11 mouse cellular contexts compared by ENCODE assay signal in the genomic region with DNA sequence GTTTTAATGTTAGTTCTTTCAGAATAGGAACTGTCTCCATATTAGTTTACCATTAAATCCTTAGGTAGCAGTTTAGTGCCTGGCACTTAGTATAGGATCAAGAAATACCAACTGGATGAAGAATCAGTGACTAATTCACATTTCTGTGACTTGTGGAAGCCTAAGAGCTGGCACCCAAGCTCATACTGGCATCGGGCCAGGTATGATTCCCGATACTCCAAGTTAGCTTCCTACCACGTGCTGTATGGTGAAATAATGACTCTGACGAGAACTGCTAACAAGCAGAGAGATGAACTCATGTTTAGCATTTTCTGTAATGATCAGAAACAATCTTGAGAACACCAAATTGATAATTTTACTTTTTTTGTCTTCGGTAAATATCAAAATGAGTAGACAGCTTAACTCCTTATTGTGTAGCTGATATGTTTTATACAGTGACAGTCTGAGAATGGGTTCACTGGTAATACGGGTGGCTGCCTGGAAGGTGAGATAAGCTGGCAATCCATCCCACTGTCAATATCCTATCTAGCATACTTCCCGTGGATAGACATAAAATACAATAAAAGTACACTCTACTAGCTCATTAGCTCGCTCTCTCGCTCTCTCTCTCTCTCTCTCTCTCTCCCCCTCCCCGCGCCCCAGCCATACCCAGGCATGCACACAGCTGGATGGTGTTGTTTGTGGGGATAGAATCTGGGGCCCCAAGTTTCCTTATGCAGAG. TPM values are rescaled to one million over a fixed set of nuclear protein-coding genes. Genes with fewer than 3 reads are reported as not detected.
DNase-seq lines count a peak whose midpoint lies in the region; ATAC-seq lines count a peak whose summit lies in the region.
"Had no signal": no experiment of that assay in that cellular context is flagged by ENCODE, and none has a peak within 500 bp of the region (broad histone marks: within the 10 kb centered on the region; RNA-seq: fewer than 3 reads in every experiment).

No protein-coding gene starts in this region.

- no peak overlapping the region for H3K4me2 ChIP-seq in embryonic facial prominence, embryonic 14.5 days (ENCODE audit: low read depth, low read length)
- no peak overlapping the region for H3K4me2 ChIP-seq in liver, embryonic 11.5 days
- H3K4me2 ChIP-seq: heart, embryonic 11.5 days; hindbrain, embryonic 14.5 days had no signal

- no peak overlapping the region for H3K27ac ChIP-seq in embryonic facial prominence, embryonic 14.5 days (replicated peaks; ENCODE audit: low read depth, low read length)
- H3K27ac ChIP-seq in embryonic facial prominence, embryonic 10.5 days (replicated peaks) = no peak overlapping the region
- no peak overlapping the region for H3K27ac ChIP-seq in liver, embryonic 11.5 days (ENCODE audit: low read depth, low read length)
- H3K27ac ChIP-seq: hindbrain, embryonic 14.5 days had no signal

- H3K9me3 ChIP-seq in embryonic facial prominence, embryonic 14.5 days (ENCODE audit: control insufficient read depth, low read length) = no peaks in the 10 kb centered on the region
- H3K9me3 ChIP-seq in embryonic facial prominence, embryonic 10.5 days = no peaks in the 10 kb centered on the region
- no peaks in the 10 kb centered on the region for H3K9me3 ChIP-seq in liver, embryonic 11.5 days (ENCODE audit: control insufficient read depth, low read length)

- ATAC-seq in embryonic facial prominence, embryonic 14.5 days (ENCODE audit: low read depth) = no peak
- peak; percentile 70 for ATAC-seq in liver, embryonic 11.5 days (replicated peaks; ENCODE audit: low FRiP score)
- no peak for ATAC-seq in monocyte, adult 5-6 weeks (replicated peaks; ENCODE audit: insufficient number of reproducible peaks, low FRiP score, low TSS enrichment, poor library complexity, severe bottlenecking)

- no peaks in the 10 kb centered on the region for H3K27me3 ChIP-seq in embryonic facial prominence, embryonic 14.5 days (replicated peaks; ENCODE audit: control insufficient read depth, insufficient read depth, low read length)
- H3K27me3 ChIP-seq in embryonic facial prominence, embryonic 10.5 days (replicated peaks; ENCODE audit: low read depth, poor library complexity, severe bottlenecking) = no peaks in the 10 kb centered on the region
- no peaks in the 10 kb centered on the region for H3K27me3 ChIP-seq in liver, embryonic 11.5 days (replicated peaks; ENCODE audit: control insufficient read depth, insufficient read depth, low read length)

- H3K9ac ChIP-seq in embryonic facial prominence, embryonic 14.5 days (ENCODE audit: low read depth, low read length) = no peak overlapping the region
- H3K9ac ChIP-seq in liver, embryonic 11.5 days (ENCODE audit: low read depth, low read length) = no peak overlapping the region
- H3K9ac ChIP-seq: hindbrain, embryonic 14.5 days had no signal

- peak; percentile 41 for DNase-seq in embryonic facial prominence, embryonic 14.5 days (ENCODE audit: low spot score)
- DNase-seq in embryonic facial prominence, embryonic 10.5 days (ENCODE audit: low spot score) = no peak
- DNase-seq in 3134 (ENCODE audit: extremely low read depth, insufficient read length, low spot score) (peak; percentile 61), adipocyte (ENCODE audit: low spot score) (peak; percentile 93)
- DNase-seq in liver, embryonic 11.5 days (ENCODE audit: low spot score) = no peak
- no peak for DNase-seq in frontal cortex, postnatal 14 days (ENCODE audit: low spot score in 2 of 2)
- DNase-seq in right cerebral cortex, postnatal 36 days (ENCODE audit: low spot score in 2 of 2) = no peak

- 80% methylated on average over 11 of the region's 11 CpGs for WGBS in embryonic facial prominence, embryonic 14.5 days
- WGBS in embryonic facial prominence, embryonic 10.5 days = 91% methylated on average over 11 of the region's 11 CpGs
- 73% methylated on average over 11 of the region's 11 CpGs for WGBS in liver, embryonic 11.5 days

- no peak overlapping the region for H3K4me3 ChIP-seq in embryonic facial prominence, embryonic 14.5 days (ENCODE audit: low read depth, low read length)
- no peak overlapping the region for H3K4me3 ChIP-seq in embryonic facial prominence, embryonic 10.5 days
- no peak overlapping the region for H3K4me3 ChIP-seq in liver, embryonic 11.5 days (ENCODE audit: low read depth, low read length)
- H3K4me3 ChIP-seq: megakaryocyte, embryonic 14.5 days had no signal

- H3K36me3 ChIP-seq in embryonic facial prominence, embryonic 14.5 days (ENCODE audit: control insufficient read depth, insufficient read depth, low read length) = no peaks in the 10 kb centered on the region
- no peaks in the 10 kb centered on the region for H3K36me3 ChIP-seq in embryonic facial prominence, embryonic 10.5 days (replicated peaks)
- H3K36me3 ChIP-seq in liver, embryonic 11.5 days (ENCODE audit: control insufficient read depth, insufficient read depth, low read length) = no peaks in the 10 kb centered on the region

- no peaks in the 10 kb centered on the region for H3K4me1 ChIP-seq in embryonic facial prominence, embryonic 14.5 days (ENCODE audit: control insufficient read depth, insufficient read depth, low read length)
- no peaks in the 10 kb centered on the region for H3K4me1 ChIP-seq in embryonic facial prominence, embryonic 10.5 days
- peaks cover 20% of the 10 kb centered on the region for H3K4me1 ChIP-seq in liver, embryonic 11.5 days (replicated peaks; ENCODE audit: control insufficient read depth, insufficient read depth, low read length)
- H3K4me1 ChIP-seq: megakaryocyte, embryonic 14.5 days had no signal

RNA-seq across cellular contexts. Expression of gene Ap1ar, which starts 10.9 kb away (rescaled TPM):
- polyA plus RNA-seq in embryonic facial prominence, embryonic 14.5 days (2014; fragmentation: Nextera tagmentation; extraction: Ambion mirVana) = 36.2 and 40.9 TPM in 2 replicates
- polyA plus RNA-seq in embryonic facial prominence, embryonic 10.5 days (2016; fragmentation: Nextera tagmentation; extraction: Ambion mirVana) = 60.6 and 64.6 TPM in 2 replicates
- polyA plus RNA-seq in liver, embryonic 11.5 days (2014; fragmentation: Nextera tagmentation; extraction: Ambion mirVana) = 55.7 and 55.8 TPM in 2 replicates
- total RNA-seq in monocyte, adult 5-6 weeks (2017) = 41.8 to 59.6 TPM (median 48.1 TPM) in 3 replicates

RNA-seq across cellular contexts. Expression of gene Fam241a, which starts 47.9 kb away (rescaled TPM):
- polyA plus RNA-seq in embryonic facial prominence, embryonic 14.5 days (2014; fragmentation: Nextera tagmentation; extraction: Ambion mirVana) = 9.9 and 10.1 TPM in 2 replicates
- 2.7 and 3.9 TPM in 2 replicates for polyA plus RNA-seq in embryonic facial prominence, embryonic 10.5 days (2016; fragmentation: Nextera tagmentation; extraction: Ambion mirVana)
- 42.2 and 44.2 TPM in 2 replicates for polyA plus RNA-seq in liver, embryonic 11.5 days (2014; fragmentation: Nextera tagmentation; extraction: Ambion mirVana)
- total RNA-seq in monocyte, adult 5-6 weeks (2017) = 7.6 to 19.3 TPM (median 16.4 TPM) in 3 replicates

RNA-seq across cellular contexts. Expression of gene Tifa, which starts 58.6 kb away (rescaled TPM):
- polyA plus RNA-seq in embryonic facial prominence, embryonic 14.5 days (2014; fragmentation: Nextera tagmentation; extraction: Ambion mirVana) = 4.2 and 5.6 TPM in 2 replicates
- polyA plus RNA-seq in embryonic facial prominence, embryonic 10.5 days (2016; fragmentation: Nextera tagmentation; extraction: Ambion mirVana) = 1.6 and 1.9 TPM in 2 replicates
- polyA plus RNA-seq in liver, embryonic 11.5 days (2014; fragmentation: Nextera tagmentation; extraction: Ambion mirVana) = 13.4 and 14.3 TPM in 2 replicates
- total RNA-seq in monocyte, adult 5-6 weeks (2017) = 45.9 to 101 TPM (median 98.0 TPM) in 3 replicates

Comparison
In these comparisons a context has a peak if more than half of its experiments do, and no peak if none do; other contexts are left out.
1. DNase-seq: peak in embryonic facial prominence, embryonic 14.5 days (single experiment), 3134 (single experiment) and adipocyte (single experiment); none in embryonic facial prominence, embryonic 10.5 days (single experiment), liver, embryonic 11.5 days (single experiment), frontal cortex, postnatal 14 days (0 of 2) and right cerebral cortex, postnatal 36 days (0 of 2).